Mouse (Mus musculus) ES-E14 (cell line): Measurements from ENCODE around the gene Zfp36l1.

Experiments used
- HCFC1 ChIP-seq: IDR thresholded peaks from 2 replicates; pipeline ENCODE4 v1.6.1; 2012; ENCODE audit warnings: low read length, inconsistent platforms, borderline replicate concordance; ENCODE audit not compliant: insufficient read depth
- MAFK ChIP-seq: IDR thresholded peaks from 2 replicates; pipeline ENCODE4 v1.6.1; 2014; ENCODE audit warnings: mild to moderate bottlenecking, low read depth, low read length, inconsistent platforms; ENCODE audit not compliant: insufficient read depth
- ZC3H11A ChIP-seq: IDR thresholded peaks from 2 replicates; pipeline ENCODE4 v1.6.1; 2012; ENCODE audit warnings: low read depth, mild to moderate bottlenecking, inconsistent platforms, low read length, borderline replicate concordance
- ZNF384 ChIP-seq: IDR thresholded peaks from 2 replicates; pipeline ENCODE4 v1.6.1; 2012; ENCODE audit warnings: low read depth, low read length, inconsistent platforms

DNA sequence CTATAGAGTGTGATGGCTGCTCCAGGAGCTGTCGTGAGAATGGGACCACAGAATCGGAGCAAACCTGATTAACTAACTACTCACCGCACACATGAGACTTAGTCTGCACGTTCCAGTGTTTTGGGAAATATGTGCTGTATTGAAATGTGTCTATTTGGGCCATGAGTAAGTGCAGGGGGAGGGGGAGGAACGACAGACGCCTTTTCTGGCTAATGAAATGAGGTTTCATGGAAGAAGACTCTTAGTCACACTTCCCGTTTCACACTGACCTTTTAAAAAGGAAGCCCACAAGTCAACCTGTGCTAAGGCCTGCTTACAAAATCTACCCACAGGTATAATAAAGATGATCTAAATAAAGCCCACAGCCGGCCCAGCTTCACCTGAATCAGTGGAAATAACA lies 47.8 kb downstream of the Zfp36l1 start:
- TF ChIP-seq ZC3H11A (no peak), ZNF384 (no peak), HCFC1 (no peak), MAFK (no peak)
